Mouse (Mus musculus) liver, adult 2 months (tissue): ENCODE measurements around the gene Ehd1. TPM values are rescaled to one million over a fixed set of nuclear protein-coding genes. Genes with fewer than 3 reads are reported as not detected.
"Not testable (repeated sequence)": the region's sequence is repeated elsewhere in the genome, so short reads cannot be mapped to it uniquely, and the experiment has no call there.

ENCODE experiments used
- DNase-seq: peaks from one replicate; pipeline ENCODE4 v3.0.0-alpha.2; 2011; ENCODE audit warnings: low read depth, low spot score; ENCODE audit errors: extremely low read depth
- H3K27ac ChIP-seq: fragments of 200-500 bp; replicated peaks from 2 replicates; pipeline ENCODE4 v1.5.1; 2012; ENCODE audit warnings: low read depth, mild to moderate bottlenecking, control low read depth, inconsistent platforms, low read length; ENCODE audit not compliant: insufficient read depth
- H3K27me3 ChIP-seq: fragments of 200-500 bp; 2 replicates; pipeline ENCODE4 v1.6.1; 2012; ENCODE audit warnings: mild to moderate bottlenecking, moderate library complexity, low read length, inconsistent platforms; ENCODE audit not compliant: control insufficient read depth, insufficient read depth
- H3K36me3 ChIP-seq: fragments of 200-500 bp; 2 replicates; pipeline ENCODE4 v1.6.1; 2012; ENCODE audit warnings: low read length, inconsistent platforms; ENCODE audit not compliant: control insufficient read depth, insufficient read depth
- H3K4me1 ChIP-seq: fragments of 200-500 bp; 2 replicates; pipeline ENCODE4 v1.6.1; 2011; ENCODE audit warnings: low read length; ENCODE audit not compliant: control insufficient read depth, insufficient read depth
- H3K4me3 ChIP-seq: fragments of 200-500 bp; 2 replicates; pipeline ENCODE4 v1.5.1; 2011; ENCODE audit warnings: low read depth, mild to moderate bottlenecking, control low read depth, low read length, moderate library complexity; ENCODE audit not compliant: insufficient read depth
- H3K79me2 ChIP-seq: fragments of 200-500 bp; 2 replicates; pipeline ENCODE4 v1.6.1; 2012; ENCODE audit warnings: inconsistent platforms, mild to moderate bottlenecking, low read length, moderate library complexity; ENCODE audit not compliant: control insufficient read depth, insufficient read depth
- H3K9ac ChIP-seq: fragments of 200-500 bp; 2 replicates; pipeline ENCODE4 v1.6.1; 2012; ENCODE audit warnings: low read depth, mild to moderate bottlenecking, control low read depth, inconsistent platforms, low read length
- CTCF ChIP-seq: fragments of 200-500 bp; IDR thresholded peaks from 2 replicates; pipeline ENCODE4 v1.5.1; 2011; ENCODE audit warnings: low read depth, low read length, control low read depth
- POLR2A ChIP-seq: fragments of 200-500 bp; IDR thresholded peaks from 2 replicates; pipeline ENCODE4 v1.6.1; 2011; ENCODE audit warnings: low read length, control low read depth; ENCODE audit not compliant: insufficient read depth; ENCODE audit errors: extremely low read depth
- WGBS: fragments of 180-500 bp; shearing (Covaris S2); methylation state at CpG from one replicate; pipeline ENCODE4 v1.1.7; 2018; 5-methylcytosine and 5-hydroxymethylcytosine counted together
- polyA plus RNA-seq: library from polyadenylated mRNA; depleted of rRNA; stranded (reverse); fragments of >200 nt; gene quantifications from 2 replicates; pipeline ENCODE4 v1.2.3, GENCODE M21; 2012
- total RNA-seq: library from RNA; depleted of rRNA; stranded (reverse); fragments of >200 nt; gene quantifications from 2 replicates; pipeline ENCODE4 v1.2.3, GENCODE M21; 2014

Gene Ehd1
- total and polyA plus RNA-seq, 2 experiments = 25.3 to 140 TPM

GRCm38 (mm10) chr19:6289696-6290238, 13.2 kb downstream of the Ehd1 start:
- H3K27ac ChIP-seq = no peak overlapping the region; the same call in 1 of the 2 replicates
- no peak overlapping the region for H3K9ac ChIP-seq
- peaks cover under 1% of the 10 kb centered on the region; the same call in 1 of the 2 replicates for H3K36me3 ChIP-seq
- 95% methylated on average over 14 of the region's 14 CpGs for WGBS
- H3K4me3 ChIP-seq = no peak overlapping the region
- H3K27me3 ChIP-seq = no peaks in the 10 kb centered on the region
- no peak for TF ChIP-seq POLR2A
- peaks cover 36% of the 10 kb centered on the region for H3K4me1 ChIP-seq
- H3K79me2 ChIP-seq = peaks cover 15% of the 10 kb centered on the region; the same call in 1 of the 2 replicates
- no peak for DNase-seq

GRCm38 (mm10) chr19:6290720-6291116, 14.2 kb downstream of the Ehd1 start:
- not testable (repeated sequence) for H3K9ac ChIP-seq, DNase-seq, H3K4me3 ChIP-seq, H3K36me3 ChIP-seq, H3K27me3 ChIP-seq
- 50% methylated on average over 5 of the region's 6 CpGs for WGBS
- Histone ChIP-seq H3K4me1 (peaks cover 28% of the 10 kb centered on the region), H3K27ac (peak overlapping the region; percentile 91; the same call in 1 of the 2 replicates), H3K79me2 (peaks cover 11% of the 10 kb centered on the region; the same call in 1 of the 2 replicates)

GRCm38 (mm10) chr19:6291117-6291781, 14.7 kb downstream of the Ehd1 start:
- Histone ChIP-seq H3K4me3 (peak overlapping the region; percentile 11; the same call in 1 of the 2 replicates), H3K79me2 (peaks cover 9% of the 10 kb centered on the region; the same call in 1 of the 2 replicates), H3K36me3 (peaks cover 3% of the 10 kb centered on the region; the same call in 1 of the 2 replicates), H3K9ac (peak overlapping the region; percentile 42), H3K4me1 (peaks cover 26% of the 10 kb centered on the region), H3K27ac (peak overlapping the region; percentile 91), H3K27me3 (no peaks in the 10 kb centered on the region)
- WGBS = 7% methylated on average over 10 of the region's 10 CpGs
- TF ChIP-seq CTCF (0 out of 2 replicates have a peak, but pooled peaks have one; percentile 18), POLR2A (0 out of 2 replicates have a peak, but pooled peaks have one; percentile 55)
- DNase-seq = peak; percentile 93

- 67% methylated on average over 5 of the region's 5 CpGs for WGBS
- Histone ChIP-seq H3K27me3 (no peaks in the 10 kb centered on the region), H3K9ac (no peak overlapping the region), H3K4me1 (peaks cover 23% of the 10 kb centered on the region), H3K27ac (peak overlapping the region; percentile 74), H3K36me3 (peaks cover 3% of the 10 kb centered on the region; the same call in 1 of the 2 replicates), H3K4me3 (no peak overlapping the region), H3K79me2 (peaks cover 5% of the 10 kb centered on the region; the same call in 1 of the 2 replicates)
- TF ChIP-seq POLR2A (no peak), CTCF (no peak)
- DNase-seq = no peak
Observed at GRCm38 (mm10) chr19:6292262-6292661, 15.7 kb downstream of the Ehd1 start.

- Histone ChIP-seq H3K36me3 (peaks cover 3% of the 10 kb centered on the region; the same call in 1 of the 2 replicates), H3K79me2 (0 out of 2 replicates have a peak, but pooled peaks cover 3% of the 10 kb centered on the region)
- WGBS = 92% methylated on average over 17 of the region's 17 CpGs
Observed at GRCm38 (mm10) chr19:6294301-6294700, 17.8 kb downstream of the Ehd1 start.

More at GRCm38 (mm10) chr19:6294301-6294700, 17.8 kb downstream of the Ehd1 start:
- TF ChIP-seq POLR2A (no peak), CTCF (no peak)
- DNase-seq = no peak
- Histone ChIP-seq H3K27ac (no peak overlapping the region), H3K4me3 (no peak overlapping the region), H3K27me3 (no peaks in the 10 kb centered on the region), H3K9ac (no peak overlapping the region), H3K4me1 (peaks cover 23% of the 10 kb centered on the region)
